In genomic region chr7:129980501-129980900, GRCm38 (mm10) we compare ENCODE assay signal across 33 mouse cellular contexts.
DNase-seq lines count a peak whose midpoint lies in the region; ATAC-seq and TF ChIP-seq lines count a peak whose summit lies in the region.
"Had no signal": no experiment of that assay in that cellular context is flagged by ENCODE, and none has a peak within 500 bp of the region (broad histone marks: within the 10 kb centered on the region; RNA-seq: fewer than 3 reads in every experiment).

No protein-coding gene starts in this region.

- H3K4me1 ChIP-seq in hindbrain, embryonic 10.5 days (replicated peaks), result peaks cover 36% of the 10 kb centered on the region
- 0 out of 2 replicates have a peak, but pooled peaks cover 2% of the 10 kb centered on the region for H3K4me1 ChIP-seq in hindbrain, embryonic 11.5 days (replicated peaks; ENCODE audit: control insufficient read depth, insufficient read depth, low read length)
- H3K4me1 ChIP-seq in embryonic fibroblast, embryonic 13.5 days (ENCODE audit: control insufficient read depth, insufficient read depth, low read length), result peaks cover 2% of the 10 kb centered on the region; the same call in 1 of the 2 replicates
- H3K4me1 ChIP-seq: liver, embryonic 13.5 days had no signal

- H3K4me2 ChIP-seq in hindbrain, embryonic 11.5 days (replicated peaks; ENCODE audit: low read depth, low read length), result no peak overlapping the region
- H3K4me2 ChIP-seq: embryonic facial prominence, embryonic 13.5 days; heart, embryonic 12.5 days; hindbrain, embryonic 15.5 days; limb, embryonic 15.5 days; liver, embryonic 13.5 days; lung, embryonic 14.5 days; midbrain, embryonic 15.5 days; neural tube, embryonic 15.5 days had no signal

- no peak for ATAC-seq in hindbrain, embryonic 11.5 days (ENCODE audit: low FRiP score)
- ATAC-seq: activated CD4-positive, CD25-positive, alpha-beta regulatory T cell, adult 4 months; forebrain, embryonic 16.5 days; inflammation-experienced regulatory T-cells, adult 6 months; midbrain, embryonic 15.5 days had no signal

- no peak for TF ChIP-seq POLR2A in embryonic fibroblast, embryonic 13.5 days (IDR thresholded peaks at IDR 0.05; ENCODE audit: low read depth, low read length)

- 0 out of 2 replicates have a peak, but pooled peaks cover 3% of the 10 kb centered on the region for H3K27me3 ChIP-seq in hindbrain, embryonic 10.5 days (ENCODE audit: insufficient read depth, poor library complexity, severe bottlenecking)
- H3K27me3 ChIP-seq in hindbrain, embryonic 11.5 days (ENCODE audit: control insufficient read depth, insufficient read depth, low read length), result no peaks in the 10 kb centered on the region
- H3K27me3 ChIP-seq: embryonic facial prominence, embryonic 13.5 days; heart, embryonic 12.5 days; hindbrain, embryonic 15.5 days; limb, embryonic 15.5 days; liver, embryonic 13.5 days; midbrain, embryonic 15.5 days had no signal

- DNase-seq in hindbrain, embryonic 10.5 days (ENCODE audit: low spot score), result no peak
- DNase-seq in hindbrain, embryonic 11.5 days (ENCODE audit: low spot score), result no peak
- peak; percentile 46 for DNase-seq in lung, postnatal 36 days
- no peak for DNase-seq in lung, postnatal 4 days
- DNase-seq in adrenal gland, postnatal 10 days, result peak; percentile 49
- no peak for DNase-seq in right cerebral cortex, postnatal 36 days (ENCODE audit: low spot score in 2 of 2)
- DNase-seq: B cell, adult 2 months; cerebellum, adult 8-10 months; heart, adult 2 months; heart, postnatal 4 days; kidney, adult 2 months; kidney, postnatal 36 days; liver, embryonic 13.5 days; lung, embryonic 14.5 days; retina, postnatal 1 day; right cerebral cortex, postnatal 14 days; spleen, adult 18-20 months; thymus, postnatal 4 days had no signal

- H3K36me3 ChIP-seq in hindbrain, embryonic 10.5 days, result no peaks in the 10 kb centered on the region
- H3K36me3 ChIP-seq in hindbrain, embryonic 11.5 days (ENCODE audit: control insufficient read depth, insufficient read depth, low read length), result no peaks in the 10 kb centered on the region
- H3K36me3 ChIP-seq: embryonic facial prominence, embryonic 13.5 days; heart, embryonic 12.5 days; hindbrain, embryonic 15.5 days; limb, embryonic 10.5 days; limb, embryonic 15.5 days; liver, embryonic 13.5 days; midbrain, embryonic 15.5 days; neural tube, embryonic 15.5 days had no signal

- WGBS in hindbrain, embryonic 10.5 days, result 85% methylated on average over 1 of the region's 1 CpGs
- WGBS in hindbrain, embryonic 11.5 days, result 79% methylated on average over 1 of the region's 1 CpGs

- H3K27ac ChIP-seq in hindbrain, embryonic 10.5 days, result peak overlapping the region; percentile 53; the same call in 1 of the 2 replicates
- no peak overlapping the region for H3K27ac ChIP-seq in hindbrain, embryonic 11.5 days (ENCODE audit: low read depth, low read length)
- peak overlapping the region; percentile 73 for H3K27ac ChIP-seq in embryonic fibroblast, embryonic 13.5 days (ENCODE audit: insufficient read depth, low read length)
- H3K27ac ChIP-seq: embryonic facial prominence, embryonic 13.5 days; heart, adult 2 months; hindbrain, embryonic 15.5 days; layer of hippocampus, adult 2 months; limb, embryonic 10.5 days; limb, embryonic 15.5 days; liver, embryonic 13.5 days; macrophage; midbrain, embryonic 15.5 days; neural tube, embryonic 15.5 days; stomach, postnatal 0 days had no signal

- no peak overlapping the region for H3K4me3 ChIP-seq in hindbrain, embryonic 10.5 days
- no peak overlapping the region for H3K4me3 ChIP-seq in hindbrain, embryonic 11.5 days (ENCODE audit: low read depth, low read length)
- no peak overlapping the region for H3K4me3 ChIP-seq in embryonic fibroblast, embryonic 13.5 days (ENCODE audit: insufficient read depth, low read length)
- H3K4me3 ChIP-seq: embryonic facial prominence, embryonic 13.5 days; erythroblast, embryonic 14.5 days; heart, adult 2 months; heart, embryonic 12.5 days; hindbrain, embryonic 15.5 days; layer of hippocampus, adult 2 months; limb, embryonic 10.5 days; limb, embryonic 15.5 days; liver, embryonic 13.5 days; midbrain, embryonic 15.5 days; neural tube, embryonic 15.5 days had no signal

- H3K9me3 ChIP-seq in hindbrain, embryonic 10.5 days, result no peaks in the 10 kb centered on the region
- H3K9me3 ChIP-seq in hindbrain, embryonic 11.5 days (ENCODE audit: control insufficient read depth, low read length), result no peaks in the 10 kb centered on the region
- H3K9me3 ChIP-seq: embryonic facial prominence, embryonic 13.5 days; heart, embryonic 12.5 days; hindbrain, embryonic 15.5 days; limb, embryonic 10.5 days; limb, embryonic 15.5 days; liver, embryonic 13.5 days; midbrain, embryonic 15.5 days; neural tube, embryonic 15.5 days had no signal

- no peak for TF ChIP-seq CTCF in embryonic fibroblast, embryonic 13.5 days (IDR thresholded peaks at IDR 0.05; ENCODE audit: borderline replicate concordance, insufficient read depth, low read length)

- no peak overlapping the region for H3K9ac ChIP-seq in hindbrain, embryonic 11.5 days (ENCODE audit: low read depth, low read length)
- H3K9ac ChIP-seq: embryonic facial prominence, embryonic 13.5 days; heart, embryonic 12.5 days; hindbrain, embryonic 15.5 days; limb, embryonic 15.5 days; liver, embryonic 13.5 days; lung, embryonic 14.5 days; midbrain, embryonic 15.5 days; neural tube, embryonic 15.5 days had no signal

Comparison
In these comparisons a context has a peak if more than half of its experiments do, and no peak if none do; other contexts are left out.
1. DNase-seq: peak in lung, postnatal 36 days (single experiment) and adrenal gland, postnatal 10 days (single experiment); none in hindbrain, embryonic 10.5 days (single experiment), hindbrain, embryonic 11.5 days (single experiment), lung, postnatal 4 days (0 of 2) and right cerebral cortex, postnatal 36 days (0 of 2).